ENCODE assay signal across 18 mouse cellular contexts in the genomic region with DNA sequence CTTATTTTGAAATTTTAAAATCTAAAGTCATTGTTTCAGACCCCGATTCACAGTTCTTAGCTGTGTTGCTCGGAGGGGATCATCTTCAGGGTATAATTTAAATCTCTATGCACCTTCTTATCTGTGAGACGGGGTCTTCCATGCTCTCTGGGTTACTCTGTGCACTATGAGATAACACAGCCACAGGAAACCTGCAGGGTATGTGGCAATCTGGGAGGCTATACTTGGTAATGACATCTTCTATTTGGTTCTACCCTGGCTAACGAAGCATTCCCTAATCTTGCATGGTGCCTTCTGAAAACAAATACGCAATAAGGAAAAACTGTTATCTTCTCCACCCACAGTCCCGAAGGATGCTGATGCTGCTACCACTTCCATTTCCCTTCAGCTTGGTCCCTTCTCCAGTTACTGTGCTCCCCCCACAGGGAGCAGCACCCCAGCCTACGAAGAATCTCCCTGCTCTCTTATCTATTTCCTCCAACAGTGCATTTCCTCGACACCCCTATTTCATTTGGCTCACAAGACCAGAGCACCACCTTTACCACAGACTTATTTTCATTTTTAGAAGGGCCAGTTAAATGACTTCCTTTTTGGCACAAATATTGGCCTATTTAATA.
A peak's percentile ranks its signal among the peaks of the same experiment; 100 is the strongest.
DNase-seq lines count a peak whose midpoint lies in the region; ATAC-seq lines count a peak whose summit lies in the region.
"Had no signal": no experiment of that assay in that cellular context is flagged by ENCODE, and none has a peak within 500 bp of the region (broad histone marks: within the 10 kb centered on the region; RNA-seq: fewer than 3 reads in every experiment).

No protein-coding gene starts in this region.

- DNase-seq in 416B (ENCODE audit: low read depth): peak; percentile 88
- peak; percentile 4 for DNase-seq in MEL-GATA-1-ER (ENCODE audit: extremely low read depth, low read depth)
- DNase-seq in spleen, adult 12 weeks (ENCODE audit: low spot score): no peak
- DNase-seq in left cerebral cortex, adult 18-20 months (ENCODE audit: low spot score in 2 of 2): no peak
- no peak for DNase-seq in left cerebral cortex, adult 8-10 months (ENCODE audit: low spot score in 2 of 2)
- DNase-seq: adrenal gland, postnatal 14 days; B cell, adult 2 months; cerebellum, adult 2 months; cerebellum, postnatal 10 days; embryo, embryonic 11 days; gastrocnemius, adult 2 months; gastrocnemius, postnatal 36 days; heart, postnatal 4 days had no signal

- ATAC-seq in granulocyte monocyte progenitor cell, adult 5-6 weeks (replicated peaks; ENCODE audit: poor library complexity, severe bottlenecking): peak; percentile 63
- ATAC-seq in megakaryocyte progenitor cell, adult 5-6 weeks (replicated peaks; ENCODE audit: poor library complexity): peak; percentile 87
- ATAC-seq: activated CD4-positive, CD25-positive, alpha-beta regulatory T cell, adult 4 months; CD4-positive, CD25-positive, alpha-beta regulatory T cell, adult 4 months; forebrain, embryonic 14.5 days had no signal

Comparison
In these comparisons a context has a peak if more than half of its experiments do, and no peak if none do; other contexts are left out.
1. DNase-seq: peak in 416B (single experiment) and MEL-GATA-1-ER (single experiment); none in spleen, adult 12 weeks (single experiment), left cerebral cortex, adult 18-20 months (0 of 2) and left cerebral cortex, adult 8-10 months (0 of 2).